Mouse (Mus musculus) neural tube, embryonic 12.5 days (tissue): Measurements from ENCODE around the gene Hebp1. TPM values are rescaled to one million over a fixed set of nuclear protein-coding genes. Genes with fewer than 3 reads are reported as not detected.

Experiments used
- ATAC-seq: fragments of 200-750 bp; cut with Nextera tagmentation; 2 replicates; pipeline ENCODE4 v1.8.0; 2017; ENCODE audit warnings: low read depth, mild to moderate bottlenecking, moderate TSS enrichment, moderate library complexity; ENCODE audit not compliant: low FRiP score
- H3K27ac ChIP-seq: fragments of 300-500 bp; sonication (generic); 2 replicates; pipeline ENCODE4 v1.5.1; 2016
- H3K27me3 ChIP-seq: fragments of 300-500 bp; sonication (generic); replicated peaks from 2 replicates; pipeline ENCODE4 v1.6.1; 2016; ENCODE audit warnings: mild to moderate bottlenecking
- H3K36me3 ChIP-seq: fragments of 300-500 bp; sonication (generic); 2 replicates; pipeline ENCODE4 v1.6.1; 2016; ENCODE audit warnings: mild to moderate bottlenecking
- H3K4me1 ChIP-seq: fragments of 300-500 bp; sonication (generic); 2 replicates; pipeline ENCODE4 v1.6.1; 2016
- H3K4me2 ChIP-seq: fragments of 300-500 bp; sonication (generic); replicated peaks from 2 replicates; pipeline ENCODE4 v1.6.1; 2016; ENCODE audit warnings: mild to moderate bottlenecking
- H3K4me3 ChIP-seq: fragments of 300-500 bp; sonication (generic); 2 replicates; pipeline ENCODE4 v1.5.1; 2016
- H3K9ac ChIP-seq: fragments of 300-500 bp; sonication (generic); 2 replicates; pipeline ENCODE4 v1.6.1; 2016; ENCODE audit warnings: mild to moderate bottlenecking
- H3K9me3 ChIP-seq: fragments of 300-500 bp; sonication (generic); 2 replicates; pipeline ENCODE4 v1.6.1; 2016; ENCODE audit warnings: mild to moderate bottlenecking
- WGBS: fragments of 180-500 bp; shearing (Covaris S2); methylation state at CpG from one replicate; pipeline ENCODE4 v1.1.7; 2016; 5-methylcytosine and 5-hydroxymethylcytosine counted together
- polyA plus RNA-seq: library from polyadenylated mRNA; unstranded; fragments of >200 nt; fragmentation: Nextera tagmentation; extraction: Ambion mirVana; gene quantifications from 2 replicates; pipeline ENCODE4 v1.2.1, GENCODE M21; 2016

Gene Hebp1
- polyA plus RNA-seq, 1 experiment from 2014 or later, result 5.2 TPM

- H3K4me1 ChIP-seq, result peaks cover 13% of the 10 kb centered on the region
- H3K4me2 ChIP-seq, result no peak overlapping the region
- no peaks in the 10 kb centered on the region for H3K9me3 ChIP-seq
- no peak overlapping the region for H3K9ac ChIP-seq
- no peaks in the 10 kb centered on the region for H3K27me3 ChIP-seq
- no peak overlapping the region for H3K4me3 ChIP-seq
- no peak overlapping the region for H3K27ac ChIP-seq
- WGBS, result 38% methylated on average over 11 of the region's 11 CpGs
- no peak for ATAC-seq
- no peaks in the 10 kb centered on the region for H3K36me3 ChIP-seq
These were observed 61.2 kb downstream of the Hebp1 start for GRCm38 (mm10) chr6:135136439-135137161.

- H3K4me2 ChIP-seq, result no peak overlapping the region
- H3K4me3 ChIP-seq, result no peak overlapping the region
- no peaks in the 10 kb centered on the region for H3K9me3 ChIP-seq
- no peak overlapping the region for H3K9ac ChIP-seq
- peaks cover 13% of the 10 kb centered on the region for H3K4me1 ChIP-seq
- H3K27ac ChIP-seq, result no peak overlapping the region
- ATAC-seq, result no peak
- 82% methylated on average over 4 of the region's 4 CpGs for WGBS
- no peaks in the 10 kb centered on the region for H3K27me3 ChIP-seq
- no peaks in the 10 kb centered on the region for H3K36me3 ChIP-seq
These were observed 62.1 kb downstream of the Hebp1 start for GRCm38 (mm10) chr6:135135735-135136134.

GRCm38 (mm10) chr6:135133486-135133885, 64.3 kb downstream of the Hebp1 start:
- Histone ChIP-seq H3K4me3 (no peak overlapping the region), H3K9ac (no peak overlapping the region), H3K27ac (no peak overlapping the region), H3K9me3 (no peaks in the 10 kb centered on the region), H3K4me2 (no peak overlapping the region), H3K4me1 (peaks cover 12% of the 10 kb centered on the region), H3K36me3 (no peaks in the 10 kb centered on the region), H3K27me3 (no peaks in the 10 kb centered on the region)
- 94% methylated on average over 9 of the region's 9 CpGs for WGBS
- no peak for ATAC-seq

GRCm38 (mm10) chr6:135133086-135133485, 64.7 kb downstream of the Hebp1 start:
- H3K36me3 ChIP-seq, result no peaks in the 10 kb centered on the region
- H3K27me3 ChIP-seq, result no peaks in the 10 kb centered on the region
- H3K27ac ChIP-seq, result no peak overlapping the region
- no peak overlapping the region for H3K4me2 ChIP-seq
- 81% methylated on average over 7 of the region's 7 CpGs for WGBS
- H3K9me3 ChIP-seq, result no peaks in the 10 kb centered on the region
- no peak overlapping the region for H3K9ac ChIP-seq
- H3K4me1 ChIP-seq, result peaks cover 8% of the 10 kb centered on the region
- no peak overlapping the region for H3K4me3 ChIP-seq
- ATAC-seq, result no peak

- ATAC-seq, result no peak
- no peaks in the 10 kb centered on the region for H3K27me3 ChIP-seq
- H3K4me2 ChIP-seq, result no peak overlapping the region
- H3K4me1 ChIP-seq, result no peaks in the 10 kb centered on the region
- H3K27ac ChIP-seq, result no peak overlapping the region
- H3K9ac ChIP-seq, result no peak overlapping the region
- no peak overlapping the region for H3K4me3 ChIP-seq
- H3K36me3 ChIP-seq, result no peaks in the 10 kb centered on the region
- H3K9me3 ChIP-seq, result no peaks in the 10 kb centered on the region
- WGBS, result 56% methylated on average over 5 of the region's 5 CpGs
These were observed 73.0 kb downstream of the Hebp1 start for GRCm38 (mm10) chr6:135124755-135125380.

GRCm38 (mm10) chr6:135118183-135118582, 79.6 kb downstream of the Hebp1 start, which contains the start of gene Gprc5d:
Gprc5d (minus strand) TSS chr6:135118283.
- H3K27ac ChIP-seq, result no peak within 1 kb of the TSS
- no peaks in the 10 kb centered on the region for H3K27me3 ChIP-seq
- no peak within 1 kb of the TSS for H3K4me3 ChIP-seq
- no peaks in the 10 kb centered on the region for H3K9me3 ChIP-seq
- peaks cover 2% of the 10 kb centered on the region for H3K4me1 ChIP-seq
- no peaks in the 10 kb centered on the region for H3K36me3 ChIP-seq
- WGBS, result 89% methylated on average over 5 of the region's 5 CpGs
- no peak for ATAC-seq
- no peak within 1 kb of the TSS for H3K9ac ChIP-seq
- H3K4me2 ChIP-seq, result no peak within 1 kb of the TSS

GRCm38 (mm10) chr6:135116479-135116878, 81.3 kb downstream of the Hebp1 start:
- Histone ChIP-seq H3K4me1 (peaks cover 15% of the 10 kb centered on the region), H3K4me2 (no peak overlapping the region), H3K9ac (no peak overlapping the region), H3K36me3 (no peaks in the 10 kb centered on the region), H3K4me3 (no peak overlapping the region), H3K9me3 (no peaks in the 10 kb centered on the region), H3K27ac (no peak overlapping the region), H3K27me3 (no peaks in the 10 kb centered on the region)
- 95% methylated on average over 8 of the region's 8 CpGs for WGBS
- no peak for ATAC-seq

GRCm38 (mm10) chr6:135113114-135113436, 84.7 kb downstream of the Hebp1 start:
- 0 out of 2 replicates have a peak, but pooled peaks have one; percentile 27 for ATAC-seq
- Histone ChIP-seq H3K27me3 (no peaks in the 10 kb centered on the region), H3K4me1 (peaks cover 15% of the 10 kb centered on the region), H3K9me3 (no peaks in the 10 kb centered on the region), H3K36me3 (no peaks in the 10 kb centered on the region), H3K4me3 (no peak overlapping the region), H3K27ac (no peak overlapping the region), H3K4me2 (peak overlapping the region; percentile 21; the same call in 1 of the 2 replicates), H3K9ac (no peak overlapping the region)
- WGBS, result 5% methylated on average over 6 of the region's 6 CpGs

- Histone ChIP-seq H3K9me3 (no peaks in the 10 kb centered on the region), H3K36me3 (no peaks in the 10 kb centered on the region), H3K4me3 (no peak overlapping the region), H3K27ac (no peak overlapping the region), H3K27me3 (no peaks in the 10 kb centered on the region), H3K4me1 (peaks cover 15% of the 10 kb centered on the region), H3K9ac (no peak overlapping the region), H3K4me2 (peak overlapping the region; percentile 21; the same call in 1 of the 2 replicates)
- peak; percentile 85 for ATAC-seq
- WGBS, result 5% methylated on average over 7 of the region's 7 CpGs
These were observed 85.3 kb downstream of the Hebp1 start for GRCm38 (mm10) chr6:135112411-135113113.

GRCm38 (mm10) chr6:135107014-135107413, 90.8 kb downstream of the Hebp1 start:
- Histone ChIP-seq H3K9ac (no peak overlapping the region), H3K9me3 (no peaks in the 10 kb centered on the region), H3K27me3 (peaks cover 4% of the 10 kb centered on the region; the same call in 1 of the 2 replicates), H3K4me1 (peaks cover 6% of the 10 kb centered on the region; the same call in 1 of the 2 replicates), H3K36me3 (no peaks in the 10 kb centered on the region), H3K4me3 (no peak overlapping the region), H3K4me2 (no peak overlapping the region), H3K27ac (no peak overlapping the region)
- WGBS, result 90% methylated on average over 6 of the region's 6 CpGs
- no peak for ATAC-seq

- ATAC-seq, result no peak
- no peak overlapping the region for H3K4me2 ChIP-seq
- H3K4me1 ChIP-seq, result peaks cover 4% of the 10 kb centered on the region; the same call in 1 of the 2 replicates
- H3K27me3 ChIP-seq, result peaks cover 4% of the 10 kb centered on the region; the same call in 1 of the 2 replicates
- H3K9ac ChIP-seq, result no peak overlapping the region
- H3K36me3 ChIP-seq, result no peaks in the 10 kb centered on the region
- no peak overlapping the region for H3K4me3 ChIP-seq
- 79% methylated on average over 5 of the region's 5 CpGs for WGBS
- no peaks in the 10 kb centered on the region for H3K9me3 ChIP-seq
- H3K27ac ChIP-seq, result no peak overlapping the region
These were observed 95.0 kb downstream of the Hebp1 start for GRCm38 (mm10) chr6:135102736-135103303.
